27 mouse cellular contexts compared by ENCODE assay signal in the genomic region with DNA sequence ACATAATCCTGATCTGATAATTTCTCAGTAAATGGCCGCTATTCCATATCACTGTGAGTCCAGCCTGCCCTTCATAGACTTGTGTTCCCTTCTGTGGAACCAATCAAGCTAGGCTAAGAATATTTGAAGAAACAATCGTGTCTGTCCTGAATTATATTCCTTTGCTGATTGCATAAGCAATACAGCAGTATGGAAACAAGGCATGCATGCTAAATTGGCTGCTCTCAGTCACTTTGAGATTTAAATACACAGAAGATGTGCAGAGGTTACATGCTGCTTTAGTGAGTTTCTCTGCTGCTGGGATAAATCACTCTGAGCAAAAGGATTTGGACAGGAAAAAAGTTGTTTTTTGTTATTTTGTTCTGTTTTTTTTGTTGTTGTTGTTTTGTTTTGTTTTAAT.
"Had no signal": no experiment of that assay in that cellular context is flagged by ENCODE, and none has a peak within 500 bp of the region (broad histone marks: within the 10 kb centered on the region; RNA-seq: fewer than 3 reads in every experiment).

No protein-coding gene starts in this region.

- H3K27me3 ChIP-seq: heart, embryonic 12.5 days; hindbrain, embryonic 12.5 days; intestine, embryonic 15.5 days; limb, embryonic 12.5 days; liver, embryonic 13.5 days; liver, embryonic 15.5 days had no signal

- H3K27ac ChIP-seq: gastrocnemius, adult 2 months; heart, embryonic 10.5 days; hindbrain, embryonic 10.5 days; hindbrain, embryonic 12.5 days; hindbrain, embryonic 14.5 days; intestine, embryonic 15.5 days; left cerebral cortex, adult 2 months; limb, embryonic 10.5 days; limb, embryonic 12.5 days; liver, embryonic 13.5 days; liver, embryonic 15.5 days had no signal

- H3K9me3 ChIP-seq: heart, embryonic 10.5 days; heart, embryonic 12.5 days; hindbrain, embryonic 10.5 days; hindbrain, embryonic 12.5 days; intestine, embryonic 15.5 days; limb, embryonic 10.5 days; limb, embryonic 12.5 days; liver, embryonic 13.5 days; liver, embryonic 15.5 days had no signal

- H3K36me3 ChIP-seq: heart, embryonic 10.5 days; heart, embryonic 12.5 days; hindbrain, embryonic 10.5 days; hindbrain, embryonic 12.5 days; intestine, embryonic 15.5 days; limb, embryonic 10.5 days; limb, embryonic 12.5 days; liver, embryonic 13.5 days; liver, embryonic 15.5 days had no signal

- H3K4me2 ChIP-seq: heart, embryonic 12.5 days; hindbrain, embryonic 12.5 days; hindbrain, embryonic 14.5 days; intestine, embryonic 15.5 days; limb, embryonic 12.5 days; liver, embryonic 11.5 days; liver, embryonic 13.5 days; liver, embryonic 15.5 days had no signal

- ATAC-seq: hindbrain, embryonic 16.5 days; inflammation-experienced regulatory T-cells, adult 6 months; intestine, embryonic 15.5 days had no signal

- H3K4me1 ChIP-seq: liver, embryonic 13.5 days had no signal

- H3K9ac ChIP-seq: heart, embryonic 12.5 days; hindbrain, embryonic 12.5 days; hindbrain, embryonic 14.5 days; intestine, embryonic 15.5 days; limb, embryonic 12.5 days; liver, embryonic 13.5 days; liver, embryonic 15.5 days had no signal

- H3K4me3 ChIP-seq: gastrocnemius, adult 2 months; heart, embryonic 10.5 days; heart, embryonic 12.5 days; hindbrain, embryonic 10.5 days; hindbrain, embryonic 12.5 days; intestine, embryonic 15.5 days; layer of hippocampus, adult 2 months; left cerebral cortex, adult 2 months; limb, embryonic 10.5 days; limb, embryonic 12.5 days; liver, embryonic 13.5 days; liver, embryonic 15.5 days had no signal

- DNase-seq: gastrocnemius, adult 2 months; gastrocnemius, postnatal 10 days; gastrocnemius, postnatal 25 days; heart, adult 18-20 months; heart, postnatal 10 days; heart, postnatal 4 days; kidney, adult 11 months; kidney, adult 2 months; kidney, postnatal 10 days; kidney, postnatal 25 days; kidney, postnatal 4 days; liver; liver, embryonic 13.5 days had no signal
